10 mouse cellular contexts compared by ENCODE assay signal in the genomic region with DNA sequence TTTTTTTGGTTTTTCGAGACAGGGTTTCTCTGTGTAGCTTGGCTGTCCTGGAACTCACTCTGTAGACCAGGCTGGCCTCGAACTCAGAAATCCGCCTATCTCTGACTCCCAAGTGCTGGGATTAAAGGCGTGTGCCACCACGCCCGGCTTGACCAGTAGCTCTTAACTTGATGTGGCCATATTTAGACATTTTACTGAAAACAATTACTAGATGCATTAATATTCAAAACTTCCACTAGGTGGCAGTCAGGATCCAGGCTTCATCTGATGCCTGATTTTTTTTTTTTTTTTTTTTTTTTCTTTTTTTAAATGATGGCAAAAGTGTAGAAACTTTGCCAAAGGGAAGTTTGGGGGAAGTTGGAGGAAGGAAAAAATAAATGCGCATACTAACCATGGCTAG. TPM values are rescaled to one million over a fixed set of nuclear protein-coding genes. Genes with fewer than 3 reads are reported as not detected.
DNase-seq lines count a peak whose midpoint lies in the region; TF ChIP-seq lines count a peak whose summit lies in the region.
"Had no signal": no experiment of that assay in that cellular context is flagged by ENCODE, and none has a peak within 500 bp of the region (broad histone marks: within the 10 kb centered on the region; RNA-seq: fewer than 3 reads in every experiment).

No protein-coding gene starts in this region.

- H3K4me1 ChIP-seq in cortical plate, adult 2 months (ENCODE audit: control insufficient read depth, insufficient read depth, low read length), result no peaks in the 10 kb centered on the region

- peak; percentile 79 for TF ChIP-seq CTCF in gastrocnemius, adult 2 months (IDR thresholded peaks at IDR 0.05)
- peak; percentile 15; the same call in 1 of the 2 replicates for TF ChIP-seq CTCF in cortical plate, adult 2 months (IDR thresholded peaks at IDR 0.05; ENCODE audit: extremely low read depth, insufficient read depth, low read length)

- intact Hi-C loops in gastrocnemius, adult 2 months (cut with DNase I), result loop anchor here (5.0 kb wide), 1 partner anchor 548 kb away; a partner anchor contains a TSS
- intact Hi-C loops in gastrocnemius, postnatal 36 days (cut with DNase I), result no loop called here

- no peak for DNase-seq in gastrocnemius, adult 2 months
- DNase-seq in gastrocnemius, postnatal 36 days, result no peak
- DNase-seq in ovary, postnatal 36 days (ENCODE audit: low spot score), result peak; percentile 41
- no peak for DNase-seq in ovary, adult 18-20 months (ENCODE audit: low spot score)
- DNase-seq in kidney, postnatal 25 days, result peak; percentile 45 to 48
- DNase-seq in skeletal muscle tissue, adult 2 months (ENCODE audit: low read depth, low spot score), result peak; percentile 61
- no peak for DNase-seq in yolk sac, embryonic 10.5 days (ENCODE audit: low spot score)

- peak overlapping the region; percentile 40; the same call in 1 of the 2 replicates for H3K4me3 ChIP-seq in gastrocnemius, adult 2 months
- no peak overlapping the region for H3K4me3 ChIP-seq in cortical plate, adult 2 months (ENCODE audit: insufficient read depth, low read length)
- H3K4me3 ChIP-seq: limb, embryonic 13.5 days had no signal

- peak overlapping the region; percentile 28; the same call in 1 of the 2 replicates for H3K27ac ChIP-seq in gastrocnemius, adult 2 months
- no peak overlapping the region for H3K27ac ChIP-seq in cortical plate, adult 2 months (ENCODE audit: insufficient read depth, low read length)
- H3K27ac ChIP-seq: limb, embryonic 13.5 days had no signal

- no peak for TF ChIP-seq POLR2A in cortical plate, adult 2 months (IDR thresholded peaks at IDR 0.05; ENCODE audit: extremely low read depth, insufficient read depth, low read length)

RNA-seq across cellular contexts. Expression of a gene that starts 4.2 kb away (rescaled TPM):
- total RNA-seq in gastrocnemius, adult 2 months (2021), result 10 to 100 TPM; 28.1 to 30.7 TPM
- 10 to 100 TPM; 20.9 to 25.2 TPM for total RNA-seq in gastrocnemius, postnatal 36 days (2021)
- 19.9 TPM in 2 replicates for polyA plus RNA-seq in cortical plate, adult 2 months (2012; rRNA removed)

RNA-seq across cellular contexts. Expression of a gene that starts 23.0 kb away (rescaled TPM):
- not detected for total RNA-seq in gastrocnemius, adult 2 months (2021)
- total RNA-seq in gastrocnemius, postnatal 36 days (2021), result not detected
- polyA plus RNA-seq in cortical plate, adult 2 months (2012; rRNA removed), result not detected in 2 replicates
- total RNA-seq: adrenal gland, postnatal 36 days had no signal
- polyA plus RNA-seq: limb, embryonic 13.5 days had no signal

Comparison
In these comparisons a context has a peak if more than half of its experiments do, and no peak if none do; other contexts are left out.
1. DNase-seq: peak in ovary, postnatal 36 days (single experiment), kidney, postnatal 25 days (2 of 2) and skeletal muscle tissue, adult 2 months (single experiment); none in gastrocnemius, adult 2 months (single experiment), gastrocnemius, postnatal 36 days (0 of 2), ovary, adult 18-20 months (single experiment) and yolk sac, embryonic 10.5 days (single experiment).